Mouse (Mus musculus) hindbrain, embryonic 16.5 days (tissue): ENCODE measurements at regions not wholly inside any gene's neighbourhood (a gene's known extent, or its start where the extent isn't known, plus 50 kb on each side); places are given as distances from the start of the nearest gene placed in this dataset.

Experiments
- ATAC-seq: fragments of 200-750 bp; cut with Nextera tagmentation; 2 replicates; pipeline ENCODE4 v1.8.0; 2017; ENCODE audit warnings: moderate TSS enrichment, moderate library complexity
- H3K27ac ChIP-seq: fragments of 300-500 bp; sonication (generic); 2 replicates; pipeline ENCODE4 v1.5.1; 2014; ENCODE audit warnings: low read depth, mild to moderate bottlenecking, control low read depth, low read length, moderate library complexity
- H3K27me3 ChIP-seq: fragments of 300-500 bp; sonication (generic); replicated peaks from 2 replicates; pipeline ENCODE4 v1.6.1; 2014; ENCODE audit warnings: low read length; ENCODE audit not compliant: control insufficient read depth, insufficient read depth
- H3K36me3 ChIP-seq: fragments of 300-500 bp; sonication (generic); 2 replicates; pipeline ENCODE4 v1.6.1; 2014; ENCODE audit warnings: mild to moderate bottlenecking, low read length, moderate library complexity, mixed read lengths; ENCODE audit not compliant: control insufficient read depth, insufficient read depth
- H3K4me1 ChIP-seq: fragments of 300-500 bp; sonication (generic); 2 replicates; pipeline ENCODE4 v1.6.1; 2014; ENCODE audit warnings: low read depth, low read length; ENCODE audit not compliant: control insufficient read depth, insufficient read depth
- H3K4me2 ChIP-seq: fragments of 300-500 bp; sonication (generic); 2 replicates; pipeline ENCODE4 v1.6.1; 2014; ENCODE audit warnings: mild to moderate bottlenecking, low read length, control low read depth, moderate library complexity
- H3K4me3 ChIP-seq: fragments of 300-500 bp; sonication (generic); 2 replicates; pipeline ENCODE4 v1.5.1; 2014; ENCODE audit warnings: mild to moderate bottlenecking, low read length, control low read depth, moderate library complexity
- H3K9ac ChIP-seq: fragments of 300-500 bp; sonication (generic); 2 replicates; pipeline ENCODE4 v1.6.1; 2014; ENCODE audit warnings: low read depth, mild to moderate bottlenecking, control low read depth, low read length, moderate library complexity
- H3K9me3 ChIP-seq: fragments of 300-500 bp; sonication (generic); 2 replicates; pipeline ENCODE4 v1.6.1; 2014; ENCODE audit warnings: mild to moderate bottlenecking, low read length, moderate library complexity; ENCODE audit not compliant: control insufficient read depth
- WGBS: fragments of 180-500 bp; shearing (Covaris S2); extraction: QIAGEN DNeasy Blood & Tissue Kit; methylation state at CpG from one replicate; pipeline ENCODE4 v1.1.7; 2014; 5-methylcytosine and 5-hydroxymethylcytosine counted together

DNA sequence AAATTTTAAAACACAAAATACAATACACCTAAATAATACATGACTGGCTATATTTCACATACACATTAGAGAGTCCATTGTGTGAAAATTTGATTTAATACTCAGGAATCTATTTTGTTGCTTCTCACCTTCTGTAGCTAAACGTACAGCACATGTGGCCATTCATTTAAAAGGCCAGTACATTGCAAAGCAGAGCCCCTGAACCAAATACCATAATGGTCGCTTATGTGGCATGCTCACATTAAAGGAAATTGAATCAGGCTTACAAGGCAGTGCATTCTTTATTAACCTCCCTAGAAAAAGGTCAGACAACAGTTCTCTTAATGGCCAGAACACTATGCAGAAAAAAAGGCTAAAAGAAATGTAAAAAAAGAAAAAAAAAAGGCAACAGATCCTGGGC is 517.7 kb upstream of the Tenm3 start:
- WGBS = 60% methylated on average over 2 of the region's 2 CpGs
- no peaks in the 10 kb centered on the region for H3K36me3 ChIP-seq
- no peak overlapping the region for H3K27ac ChIP-seq
- no peak overlapping the region for H3K4me2 ChIP-seq
- no peaks in the 10 kb centered on the region for H3K27me3 ChIP-seq
- H3K4me1 ChIP-seq = no peaks in the 10 kb centered on the region
- no peak overlapping the region for H3K4me3 ChIP-seq
- no peak overlapping the region for H3K9ac ChIP-seq
- H3K9me3 ChIP-seq = no peaks in the 10 kb centered on the region
- no peak for ATAC-seq

GRCm38 (mm10) chr8:49360121-49360520 is 516.4 kb upstream of the Tenm3 start:
- Histone ChIP-seq H3K4me1 (no peaks in the 10 kb centered on the region), H3K4me3 (no peak overlapping the region), H3K9me3 (0 out of 2 replicates have a peak, but pooled peaks cover under 1% of the 10 kb centered on the region), H3K27me3 (no peaks in the 10 kb centered on the region), H3K36me3 (no peaks in the 10 kb centered on the region), H3K27ac (no peak overlapping the region), H3K9ac (no peak overlapping the region), H3K4me2 (no peak overlapping the region)
- 68% methylated on average over 4 of the region's 4 CpGs for WGBS
- ATAC-seq = no peak

GRCm38 (mm10) chr8:49359671-49360070 is 515.9 kb upstream of the Tenm3 start:
- Histone ChIP-seq H3K9me3 (0 out of 2 replicates have a peak, but pooled peaks cover 2% of the 10 kb centered on the region), H3K36me3 (no peaks in the 10 kb centered on the region)
- WGBS = 71% methylated on average over 9 of the region's 9 CpGs

DNA sequence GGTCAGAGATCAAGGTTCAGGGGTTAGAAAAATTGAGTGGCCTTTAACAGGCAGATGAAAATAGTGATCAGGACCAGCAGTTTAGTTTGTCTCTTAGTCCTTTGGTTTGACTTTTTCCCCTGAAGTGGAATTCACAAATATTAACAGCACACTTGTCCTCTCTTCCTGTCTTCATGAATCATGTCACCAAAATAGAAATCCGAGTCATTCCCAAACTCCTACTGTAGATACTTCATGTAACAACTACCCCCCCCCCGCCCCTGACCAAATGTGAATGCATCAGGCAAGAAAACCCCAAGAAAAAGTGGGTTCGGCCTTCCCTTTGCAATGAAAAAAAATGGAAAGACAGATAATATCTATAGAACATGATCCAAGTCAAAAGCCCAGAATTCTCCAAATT is 504.9 kb upstream of the Tenm3 start:
- WGBS = 83% methylated on average over 3 of the region's 3 CpGs
- Histone ChIP-seq H3K27ac (no peak overlapping the region), H3K4me3 (no peak overlapping the region), H3K4me2 (no peak overlapping the region), H3K36me3 (no peaks in the 10 kb centered on the region), H3K27me3 (no peaks in the 10 kb centered on the region), H3K9ac (no peak overlapping the region), H3K9me3 (no peaks in the 10 kb centered on the region), H3K4me1 (no peaks in the 10 kb centered on the region)
- ATAC-seq = no peak

More at GRCm38 (mm10) chr8:49359671-49360070, 515.9 kb upstream of the Tenm3 start:
- Histone ChIP-seq H3K9ac (no peak overlapping the region), H3K27ac (no peak overlapping the region), H3K4me3 (no peak overlapping the region), H3K4me2 (no peak overlapping the region), H3K4me1 (no peaks in the 10 kb centered on the region), H3K27me3 (no peaks in the 10 kb centered on the region)
- no peak for ATAC-seq

GRCm38 (mm10) chr8:49338716-49339115 is 495.0 kb upstream of the Tenm3 start:
- Histone ChIP-seq H3K4me2 (no peak overlapping the region), H3K4me1 (no peaks in the 10 kb centered on the region), H3K4me3 (no peak overlapping the region), H3K9ac (no peak overlapping the region), H3K27ac (no peak overlapping the region), H3K27me3 (no peaks in the 10 kb centered on the region), H3K36me3 (no peaks in the 10 kb centered on the region), H3K9me3 (no peaks in the 10 kb centered on the region)
- 89% methylated on average over 4 of the region's 4 CpGs for WGBS
- no peak for ATAC-seq

- no peak for ATAC-seq
- H3K36me3 ChIP-seq = no peaks in the 10 kb centered on the region
- no peak overlapping the region for H3K9ac ChIP-seq
- H3K4me3 ChIP-seq = no peak overlapping the region
- H3K4me2 ChIP-seq = no peak overlapping the region
- no peaks in the 10 kb centered on the region for H3K27me3 ChIP-seq
- no peaks in the 10 kb centered on the region for H3K9me3 ChIP-seq
- 75% methylated on average over 4 of the region's 4 CpGs for WGBS
- no peaks in the 10 kb centered on the region for H3K4me1 ChIP-seq
- H3K27ac ChIP-seq = no peak overlapping the region
These were observed 483.2 kb upstream of the Tenm3 start for GRCm38 (mm10) chr8:49326980-49327379.

GRCm38 (mm10) chr8:49321404-49321803 is 477.7 kb upstream of the Tenm3 start:
- H3K27me3 ChIP-seq = no peaks in the 10 kb centered on the region
- H3K27ac ChIP-seq = no peak overlapping the region
- H3K4me1 ChIP-seq = no peaks in the 10 kb centered on the region
- no peak overlapping the region for H3K4me3 ChIP-seq
- no peak overlapping the region for H3K4me2 ChIP-seq
- no peak for ATAC-seq
- H3K9me3 ChIP-seq = no peaks in the 10 kb centered on the region
- WGBS = 50% methylated on average over 3 of the region's 3 CpGs
- no peaks in the 10 kb centered on the region for H3K36me3 ChIP-seq
- no peak overlapping the region for H3K9ac ChIP-seq

- 76% methylated on average over 10 of the region's 10 CpGs for WGBS
- H3K27ac ChIP-seq = no peak overlapping the region
- no peak overlapping the region for H3K9ac ChIP-seq
- H3K36me3 ChIP-seq = no peaks in the 10 kb centered on the region
- no peak overlapping the region for H3K4me3 ChIP-seq
- ATAC-seq = no peak
- no peaks in the 10 kb centered on the region for H3K9me3 ChIP-seq
- H3K4me1 ChIP-seq = no peaks in the 10 kb centered on the region
- H3K4me2 ChIP-seq = no peak overlapping the region
- no peaks in the 10 kb centered on the region for H3K27me3 ChIP-seq
These were observed 469.9 kb upstream of the Tenm3 start for GRCm38 (mm10) chr8:49313483-49314278.

GRCm38 (mm10) chr8:49312816-49313215 is 469.1 kb upstream of the Tenm3 start:
- Histone ChIP-seq H3K27me3 (no peaks in the 10 kb centered on the region), H3K4me3 (no peak overlapping the region), H3K9ac (no peak overlapping the region), H3K36me3 (no peaks in the 10 kb centered on the region), H3K9me3 (no peaks in the 10 kb centered on the region), H3K4me2 (no peak overlapping the region), H3K4me1 (no peaks in the 10 kb centered on the region), H3K27ac (no peak overlapping the region)
- WGBS = 52% methylated on average over 5 of the region's 5 CpGs
- no peak for ATAC-seq
